Mouse (Mus musculus): ENCODE results near the gene 1700020N01Rik. TPM values are rescaled to one million over a fixed set of nuclear protein-coding genes. Genes with fewer than 3 reads are reported as not detected.

The 1700020N01Rik gene
- polyA plus RNA-seq (2017; shearing (Covaris generic)): not detected

GRCm38 (mm10) chr10:21592896-21593380 is at the start of gene 1700020N01Rik:
TSS of gene 1700020N01Rik (plus strand) at chr10:21593145.

Other genes with a start within 250 kb of the 1700020N01Rik start
- not detected for gene Aldh8a1, start 215.9 kb upstream of the 1700020N01Rik start, polyA plus RNA-seq (2017; shearing (Covaris generic))

Measured in naive thymus-derived CD4-positive, alpha-beta T cell, adult 5 months (primary cell).